Mouse (Mus musculus) 3134 (cell line): ENCODE data around the gene Pex11a.

Experiments
- DNase-seq: peaks from one replicate; pipeline ENCODE4 v3.0.0-alpha.2; 2011; ENCODE audit warnings: low spot score; ENCODE audit not compliant: insufficient read length; ENCODE audit errors: extremely low read depth

Pex11a gene

GRCm38 (mm10) chr7:79740279-79740678 is 2.7 kb downstream of the Pex11a start:
- no peak for DNase-seq

GRCm38 (mm10) chr7:79738913-79739312 is 4.0 kb downstream of the Pex11a start:
- DNase-seq, result no peak

- no peak for DNase-seq
Observed at GRCm38 (mm10) chr7:79736511-79736910, 6.4 kb downstream of the Pex11a start.

GRCm38 (mm10) chr7:79734563-79734962 is 8.4 kb downstream of the Pex11a start:
- no peak for DNase-seq

GRCm38 (mm10) chr7:79732622-79733021 is 10.3 kb downstream of the Pex11a start, which contains the start of gene Plin1:
Gene Plin1 (minus strand): TSS chr7:79732903.
- DNase-seq, result no peak

- no peak for DNase-seq
Observed at GRCm38 (mm10) chr7:79731438-79731837, 11.5 kb downstream of the Pex11a start.

- DNase-seq, result no peak
Observed at GRCm38 (mm10) chr7:79729743-79730370, 13.1 kb downstream of the Pex11a start.

- peak; percentile 43 for DNase-seq
Observed at GRCm38 (mm10) chr7:79729169-79729568, 13.8 kb downstream of the Pex11a start.

- no peak for DNase-seq
Observed at GRCm38 (mm10) chr7:79728219-79728618, 14.7 kb downstream of the Pex11a start.

GRCm38 (mm10) chr7:79727091-79727490 is 15.8 kb downstream of the Pex11a start:
- DNase-seq, result no peak

GRCm38 (mm10) chr7:79721386-79721977 is 21.4 kb downstream of the Pex11a start:
- no peak for DNase-seq

- DNase-seq, result peak; percentile 83
Observed at GRCm38 (mm10) chr7:79715187-79715981, 27.5 kb downstream of the Pex11a start, which contains the start of gene Kif7. Gene Kif7 (minus strand): TSS chr7:79715720.

GRCm38 (mm10) chr7:79710831-79711230 is 32.1 kb downstream of the Pex11a start:
- no peak for DNase-seq

- no peak for DNase-seq
Observed at GRCm38 (mm10) chr7:79710130-79710607, 32.8 kb downstream of the Pex11a start.

GRCm38 (mm10) chr7:79705210-79705609 is 37.7 kb downstream of the Pex11a start:
- DNase-seq, result no peak

GRCm38 (mm10) chr7:79702755-79703154 is 40.2 kb downstream of the Pex11a start:
- no peak for DNase-seq

- no peak for DNase-seq
Observed at GRCm38 (mm10) chr7:79696495-79696894, 46.4 kb downstream of the Pex11a start.
